Mouse (Mus musculus) kidney, embryonic 15.5 days (tissue): ENCODE data around the gene Lmntd1. TPM values are rescaled to one million over a fixed set of nuclear protein-coding genes. Genes with fewer than 3 reads are reported as not detected.

Experiments
- ATAC-seq: fragments of 200-750 bp; cut with Nextera tagmentation; replicated peaks from 2 replicates; pipeline ENCODE4 v1.8.0; 2017; ENCODE audit warnings: moderate TSS enrichment; ENCODE audit not compliant: low FRiP score
- H3K27ac ChIP-seq: fragments of 300-500 bp; sonication (generic); 2 replicates; pipeline ENCODE4 v1.5.1; 2015; ENCODE audit warnings: mild to moderate bottlenecking, inconsistent platforms
- H3K27me3 ChIP-seq: fragments of 300-500 bp; sonication (generic); 2 replicates; pipeline ENCODE4 v1.6.1; 2015; ENCODE audit warnings: inconsistent platforms
- H3K36me3 ChIP-seq: fragments of 300-500 bp; sonication (generic); 2 replicates; pipeline ENCODE4 v1.6.1; 2015; ENCODE audit warnings: inconsistent platforms
- H3K4me1 ChIP-seq: fragments of 300-500 bp; sonication (generic); 2 replicates; pipeline ENCODE4 v1.6.1; 2015; ENCODE audit warnings: inconsistent platforms
- H3K4me2 ChIP-seq: fragments of 300-500 bp; sonication (generic); 2 replicates; pipeline ENCODE4 v1.6.1; 2015; ENCODE audit warnings: moderate library complexity, mild to moderate bottlenecking, inconsistent platforms
- H3K4me3 ChIP-seq: fragments of 300-500 bp; sonication (generic); replicated peaks from 2 replicates; pipeline ENCODE4 v1.5.1; 2015; ENCODE audit warnings: mild to moderate bottlenecking, inconsistent platforms
- H3K9ac ChIP-seq: fragments of 300-500 bp; sonication (generic); 2 replicates; pipeline ENCODE4 v1.6.1; 2015; ENCODE audit warnings: mild to moderate bottlenecking, inconsistent platforms
- H3K9me3 ChIP-seq: fragments of 300-500 bp; sonication (generic); replicated peaks from 2 replicates; pipeline ENCODE4 v1.6.1; 2016; ENCODE audit warnings: inconsistent platforms
- WGBS: fragments of 180-500 bp; shearing (Covaris S2); methylation state at CpG from one replicate; pipeline ENCODE4 v1.1.7; 2015; ENCODE audit warnings: mixed read lengths; 5-methylcytosine and 5-hydroxymethylcytosine counted together
- polyA plus RNA-seq: library from polyadenylated mRNA; unstranded; fragments of >200 nt; fragmentation: Nextera tagmentation; extraction: Ambion mirVana; gene quantifications from 2 replicates; pipeline ENCODE4 v1.2.1, GENCODE M21; 2015

The Lmntd1 gene
- polyA plus RNA-seq, 1 experiment from 2014 or later, result 2.4 TPM

- Histone ChIP-seq H3K4me2 (no peak overlapping the region), H3K4me1 (peaks cover 14% of the 10 kb centered on the region; the same call in 1 of the 2 replicates), H3K27me3 (no peaks in the 10 kb centered on the region), H3K4me3 (no peak overlapping the region), H3K36me3 (no peaks in the 10 kb centered on the region), H3K9ac (no peak overlapping the region), H3K9me3 (no peaks in the 10 kb centered on the region), H3K27ac (no peak overlapping the region)
- no peak for ATAC-seq
- WGBS, result 83% methylated on average over 5 of the region's 5 CpGs
Measured at GRCm38 (mm10) chr6:145438851-145439250, 175.3 kb downstream of the Lmntd1 start.

DNA sequence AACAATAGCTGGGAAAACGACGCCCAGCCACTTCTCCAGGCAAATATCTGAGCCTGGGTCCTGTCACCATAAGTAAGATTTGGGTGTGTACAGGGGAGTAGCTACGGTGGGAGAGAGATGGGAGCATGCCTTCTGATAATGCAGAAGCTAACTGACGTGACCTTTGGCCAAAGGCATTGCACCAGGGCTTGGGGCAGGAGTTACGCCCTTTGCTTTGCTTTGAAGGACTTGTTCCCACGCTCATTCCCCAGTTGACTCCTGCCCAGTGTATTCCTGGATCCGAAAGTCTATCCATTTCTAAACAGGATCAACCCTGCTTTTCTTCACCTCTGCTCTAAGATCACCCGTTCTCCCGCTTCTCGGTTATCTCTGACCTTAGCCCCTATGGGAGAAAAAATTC, 178.4 kb downstream of the Lmntd1 start:
- Histone ChIP-seq H3K27me3 (no peaks in the 10 kb centered on the region), H3K9me3 (no peaks in the 10 kb centered on the region), H3K4me1 (no peaks in the 10 kb centered on the region), H3K4me2 (no peak overlapping the region), H3K4me3 (no peak overlapping the region), H3K27ac (no peak overlapping the region), H3K9ac (no peak overlapping the region), H3K36me3 (no peaks in the 10 kb centered on the region)
- no peak for ATAC-seq
- 81% methylated on average over 10 of the region's 10 CpGs for WGBS

- Histone ChIP-seq H3K4me2 (no peak overlapping the region), H3K27ac (no peak overlapping the region), H3K9me3 (no peaks in the 10 kb centered on the region), H3K4me1 (no peaks in the 10 kb centered on the region), H3K27me3 (no peaks in the 10 kb centered on the region), H3K36me3 (no peaks in the 10 kb centered on the region), H3K9ac (no peak overlapping the region), H3K4me3 (no peak overlapping the region)
- 91% methylated on average over 1 of the region's 1 CpGs for WGBS
- ATAC-seq, result no peak
Measured at GRCm38 (mm10) chr6:145435156-145435555, 179.0 kb downstream of the Lmntd1 start.

- H3K27me3 ChIP-seq, result no peaks in the 10 kb centered on the region
- H3K27ac ChIP-seq, result no peak overlapping the region
- no peak overlapping the region for H3K4me3 ChIP-seq
- no peaks in the 10 kb centered on the region for H3K4me1 ChIP-seq
- H3K9ac ChIP-seq, result no peak overlapping the region
- 66% methylated on average over 8 of the region's 8 CpGs for WGBS
- no peak overlapping the region for H3K4me2 ChIP-seq
- no peaks in the 10 kb centered on the region for H3K36me3 ChIP-seq
- H3K9me3 ChIP-seq, result no peaks in the 10 kb centered on the region
- no peak for ATAC-seq
Measured at GRCm38 (mm10) chr6:145433897-145434296, 180.2 kb downstream of the Lmntd1 start.

DNA sequence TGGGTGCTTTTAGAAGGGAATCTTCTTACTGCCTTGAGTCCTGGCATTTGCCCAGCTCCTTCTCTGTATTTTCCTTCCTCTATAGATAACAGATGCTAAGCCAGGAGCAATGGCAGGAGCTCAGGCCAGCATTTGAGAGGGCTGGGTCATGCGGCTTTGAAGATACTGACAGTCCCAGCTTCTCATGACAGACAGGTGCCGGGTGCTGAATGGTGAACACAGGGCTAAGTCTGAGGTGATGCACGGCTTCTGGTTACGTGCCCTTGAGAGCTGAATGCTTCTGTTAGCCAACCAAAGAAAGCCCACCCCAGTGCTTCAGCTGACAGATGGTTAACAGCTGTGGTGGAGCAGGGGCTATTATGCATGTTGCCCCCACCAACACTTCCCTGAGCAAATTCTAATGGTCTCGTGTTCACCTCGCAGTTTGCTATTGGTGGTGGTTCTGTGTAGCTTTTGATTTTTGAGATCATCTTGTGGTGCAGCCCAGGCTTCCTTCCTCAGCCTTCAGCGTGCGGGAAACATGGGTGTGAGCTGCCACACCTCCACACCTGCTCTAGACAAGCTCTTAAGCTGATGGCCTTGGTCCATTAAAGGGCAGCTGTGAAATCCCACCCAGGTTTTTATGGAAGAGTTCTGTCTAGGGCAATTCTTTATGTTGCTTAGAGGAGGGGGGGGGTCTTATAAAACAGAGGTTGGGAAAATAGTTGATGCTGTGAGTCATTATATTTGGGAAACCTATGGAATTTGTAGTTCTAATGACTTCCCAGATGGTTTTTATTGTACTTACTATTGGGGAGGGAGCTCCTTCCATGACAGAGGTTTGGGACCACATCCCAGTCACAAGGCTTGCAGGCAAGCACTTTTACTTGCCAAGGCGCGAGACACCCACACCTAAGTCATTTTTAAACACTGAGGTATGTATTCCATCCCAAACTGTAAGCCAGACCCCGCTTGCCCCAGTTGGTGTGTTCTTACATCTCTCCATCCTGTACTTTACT, 181.1 kb downstream of the Lmntd1 start:
- Histone ChIP-seq H3K4me3 (no peak overlapping the region), H3K4me2 (no peak overlapping the region), H3K27me3 (no peaks in the 10 kb centered on the region), H3K4me1 (no peaks in the 10 kb centered on the region), H3K9me3 (no peaks in the 10 kb centered on the region), H3K27ac (no peak overlapping the region), H3K9ac (no peak overlapping the region), H3K36me3 (no peaks in the 10 kb centered on the region)
- ATAC-seq, result no peak
- 61% methylated on average over 11 of the region's 11 CpGs for WGBS

DNA sequence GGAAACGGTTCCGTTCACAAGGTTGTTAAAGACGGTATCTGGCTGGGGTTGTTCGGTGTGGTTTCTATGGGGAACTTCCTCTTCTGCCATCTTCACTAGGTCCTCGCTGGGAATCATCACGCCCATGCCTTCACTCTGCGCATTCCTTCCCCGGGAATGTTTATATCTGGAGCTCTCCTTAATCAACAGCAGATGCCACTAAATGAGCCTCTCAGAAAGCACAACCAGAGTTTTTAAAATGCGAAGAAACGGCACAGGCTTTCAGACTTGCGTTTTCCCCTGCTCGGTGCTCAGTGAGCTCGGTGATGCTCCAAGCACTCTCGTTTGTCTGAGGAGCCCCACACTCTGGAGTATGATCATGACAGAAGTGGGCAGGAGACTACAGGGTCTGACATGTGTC, 182.4 kb downstream of the Lmntd1 start:
- no peaks in the 10 kb centered on the region for H3K4me1 ChIP-seq
- WGBS, result 78% methylated on average over 14 of the region's 14 CpGs
- H3K27me3 ChIP-seq, result no peaks in the 10 kb centered on the region
- H3K4me3 ChIP-seq, result no peak overlapping the region
- no peak overlapping the region for H3K4me2 ChIP-seq
- no peak overlapping the region for H3K9ac ChIP-seq
- H3K27ac ChIP-seq, result no peak overlapping the region
- no peaks in the 10 kb centered on the region for H3K36me3 ChIP-seq
- ATAC-seq, result no peak
- no peaks in the 10 kb centered on the region for H3K9me3 ChIP-seq

GRCm38 (mm10) chr6:145427411-145427810, 186.7 kb downstream of the Lmntd1 start:
- Histone ChIP-seq H3K4me2 (no peak overlapping the region), H3K36me3 (no peaks in the 10 kb centered on the region), H3K4me1 (no peaks in the 10 kb centered on the region), H3K9ac (no peak overlapping the region), H3K27me3 (no peaks in the 10 kb centered on the region), H3K27ac (no peak overlapping the region), H3K4me3 (no peak overlapping the region), H3K9me3 (no peaks in the 10 kb centered on the region)
- 78% methylated on average over 15 of the region's 15 CpGs for WGBS
- ATAC-seq, result no peak

DNA sequence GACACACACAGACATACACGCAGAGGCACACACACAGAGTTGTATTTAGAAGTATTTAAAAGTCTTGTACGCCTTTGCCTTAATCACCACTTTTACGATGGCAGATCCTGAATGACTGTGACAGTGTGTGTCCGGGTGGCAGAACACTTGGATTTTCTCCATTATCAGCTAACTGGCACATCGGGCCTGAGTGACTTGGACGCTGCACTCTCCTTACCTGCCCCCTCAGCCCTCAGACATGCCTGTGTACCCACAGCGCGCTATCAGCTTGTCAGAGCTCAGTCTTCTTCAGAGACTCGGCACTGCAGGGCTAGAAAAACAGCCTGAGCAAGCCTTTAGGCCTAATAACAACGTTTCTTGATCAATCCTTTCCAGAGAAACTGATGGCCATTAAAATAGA, 187.6 kb downstream of the Lmntd1 start:
- no peak for ATAC-seq
- no peaks in the 10 kb centered on the region for H3K9me3 ChIP-seq
- H3K27me3 ChIP-seq, result no peaks in the 10 kb centered on the region
- H3K9ac ChIP-seq, result no peak overlapping the region
- no peak overlapping the region for H3K4me3 ChIP-seq
- H3K27ac ChIP-seq, result no peak overlapping the region
- 71% methylated on average over 10 of the region's 10 CpGs for WGBS
- H3K4me1 ChIP-seq, result no peaks in the 10 kb centered on the region
- H3K4me2 ChIP-seq, result no peak overlapping the region
- H3K36me3 ChIP-seq, result no peaks in the 10 kb centered on the region

GRCm38 (mm10) chr6:145424156-145424555, 190.0 kb downstream of the Lmntd1 start:
- H3K36me3 ChIP-seq, result no peaks in the 10 kb centered on the region
- no peaks in the 10 kb centered on the region for H3K4me1 ChIP-seq
- 79% methylated on average over 1 of the region's 1 CpGs for whole genome bisulfite sequencing
- no peaks in the 10 kb centered on the region for H3K27me3 ChIP-seq
- H3K4me3 ChIP-seq, result no peak overlapping the region
- no peak overlapping the region for H3K4me2 ChIP-seq
- H3K27ac ChIP-seq, result no peak overlapping the region
- no peak overlapping the region for H3K9ac ChIP-seq
- no peaks in the 10 kb centered on the region for H3K9me3 ChIP-seq
- no peak for ATAC-seq

DNA sequence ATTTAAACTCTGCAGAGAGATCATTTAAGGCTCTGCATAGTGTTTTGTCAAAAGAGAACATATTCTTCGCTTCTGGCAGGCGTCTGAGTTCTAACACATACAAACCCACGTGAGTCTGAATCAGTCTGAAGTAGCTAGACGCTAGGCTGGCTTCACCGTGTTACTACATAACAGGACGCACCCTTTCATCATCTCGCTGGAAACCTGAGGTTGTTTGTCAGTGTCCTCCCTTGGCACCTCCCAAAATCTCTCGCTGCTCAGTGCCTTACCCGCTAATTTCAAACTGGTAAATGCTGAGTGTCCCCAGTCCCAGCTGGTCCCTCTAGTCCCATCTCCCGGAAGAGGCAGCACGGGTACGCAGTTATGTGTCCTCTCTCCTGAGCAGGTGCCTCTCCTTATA, 190.6 kb downstream of the Lmntd1 start:
- Histone ChIP-seq H3K4me1 (no peaks in the 10 kb centered on the region), H3K27me3 (no peaks in the 10 kb centered on the region), H3K4me3 (no peak overlapping the region), H3K4me2 (no peak overlapping the region), H3K27ac (no peak overlapping the region), H3K36me3 (no peaks in the 10 kb centered on the region), H3K9me3 (no peaks in the 10 kb centered on the region), H3K9ac (no peak overlapping the region)
- WGBS, result 76% methylated on average over 12 of the region's 12 CpGs
- ATAC-seq, result no peak

GRCm38 (mm10) chr6:145421666-145422065, 192.5 kb downstream of the Lmntd1 start:
- no peak for ATAC-seq
- WGBS, result 88% methylated on average over 9 of the region's 9 CpGs
- no peaks in the 10 kb centered on the region for H3K27me3 ChIP-seq

DNA sequence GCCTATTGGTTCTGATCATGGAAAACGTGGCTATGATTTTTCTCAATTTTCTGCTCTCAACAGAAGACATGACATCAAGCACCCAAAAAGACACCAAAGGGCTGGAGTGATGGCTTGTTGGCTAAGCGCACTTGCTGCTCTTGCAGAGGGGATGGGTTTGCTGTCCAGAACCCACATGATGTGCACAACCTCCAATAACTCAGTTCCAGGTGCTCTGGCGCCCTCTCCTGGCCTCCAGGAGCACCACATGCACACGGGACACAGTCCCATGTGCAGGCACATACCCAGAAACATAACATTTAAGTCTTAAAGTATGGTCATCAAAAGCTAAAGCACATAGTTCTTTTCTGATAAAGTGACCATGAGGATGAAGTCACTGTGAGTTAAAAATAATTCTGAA, 193.7 kb downstream of the Lmntd1 start:
- no peaks in the 10 kb centered on the region for H3K27me3 ChIP-seq
- H3K27ac ChIP-seq, result no peak overlapping the region
- H3K36me3 ChIP-seq, result no peaks in the 10 kb centered on the region
- no peak for ATAC-seq
- H3K4me1 ChIP-seq, result no peaks in the 10 kb centered on the region
- no peaks in the 10 kb centered on the region for H3K9me3 ChIP-seq
- no peak overlapping the region for H3K9ac ChIP-seq
- 70% methylated on average over 4 of the region's 4 CpGs for WGBS
- H3K4me2 ChIP-seq, result no peak overlapping the region
- no peak overlapping the region for H3K4me3 ChIP-seq

More at GRCm38 (mm10) chr6:145421666-145422065, 192.5 kb downstream of the Lmntd1 start:
- Histone ChIP-seq H3K4me1 (no peaks in the 10 kb centered on the region), H3K4me3 (no peak overlapping the region), H3K9me3 (no peaks in the 10 kb centered on the region), H3K27ac (no peak overlapping the region), H3K9ac (no peak overlapping the region), H3K4me2 (no peak overlapping the region), H3K36me3 (no peaks in the 10 kb centered on the region)
